Mouse (Mus musculus): ENCODE data around the gene A930004D18Rik.

Gene A930004D18Rik

DNA sequence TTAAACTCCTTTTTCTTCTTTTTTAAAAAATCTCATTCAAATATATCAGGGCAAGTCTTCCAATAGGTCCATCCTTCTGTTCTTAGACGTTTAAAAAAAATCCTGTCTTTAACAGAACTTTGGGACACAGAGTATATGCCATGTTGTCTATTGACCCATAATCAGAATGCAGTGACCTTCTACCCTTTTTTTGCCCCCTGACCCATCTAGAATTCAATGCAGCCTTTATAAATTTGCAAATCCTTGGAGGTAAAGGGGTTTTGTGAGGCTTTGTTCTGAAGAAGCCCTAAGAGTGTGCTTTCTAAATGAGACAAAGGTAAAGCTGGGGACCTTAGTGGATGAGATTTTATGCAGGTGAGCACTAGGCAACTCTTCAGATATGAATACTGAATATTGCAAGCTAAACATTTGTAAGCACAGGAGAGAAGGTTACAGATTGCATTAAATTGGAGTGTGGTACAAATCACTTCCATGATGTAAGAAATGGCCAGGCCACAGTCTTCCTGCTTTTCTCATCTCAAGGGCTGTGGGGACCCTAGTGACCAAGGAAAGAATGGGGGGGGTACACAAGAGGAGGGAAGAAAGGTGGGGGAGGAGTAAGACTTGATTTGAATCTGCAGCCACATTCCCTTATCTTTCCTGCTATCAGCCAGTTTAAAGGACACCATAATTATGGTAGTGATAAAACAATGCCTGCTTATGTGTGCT is 15.9 kb upstream of the A930004D18Rik start:
- in situ Hi-C loops (cut with MboI, MseI): no loop called here

DNA sequence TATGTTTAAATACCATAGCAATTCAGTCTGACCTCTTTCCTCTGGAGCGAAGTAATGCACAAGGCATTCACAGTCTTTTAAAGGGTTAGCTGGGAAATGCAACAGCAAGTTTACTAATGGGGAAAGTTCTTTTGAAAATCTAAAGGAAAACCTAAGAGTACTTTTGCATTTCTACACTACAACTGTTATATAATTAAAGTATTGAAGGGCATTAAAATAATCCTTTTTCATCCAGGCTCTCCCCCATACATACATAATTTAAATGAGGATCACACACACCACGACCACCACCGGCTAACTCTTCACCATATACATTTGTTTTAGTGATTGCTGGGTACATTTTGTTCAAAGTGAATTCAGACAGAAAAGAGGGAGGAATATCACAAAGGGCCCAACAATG is 15.0 kb upstream of the A930004D18Rik start:
- in situ Hi-C loops (cut with MboI, MseI): no loop called here

DNA sequence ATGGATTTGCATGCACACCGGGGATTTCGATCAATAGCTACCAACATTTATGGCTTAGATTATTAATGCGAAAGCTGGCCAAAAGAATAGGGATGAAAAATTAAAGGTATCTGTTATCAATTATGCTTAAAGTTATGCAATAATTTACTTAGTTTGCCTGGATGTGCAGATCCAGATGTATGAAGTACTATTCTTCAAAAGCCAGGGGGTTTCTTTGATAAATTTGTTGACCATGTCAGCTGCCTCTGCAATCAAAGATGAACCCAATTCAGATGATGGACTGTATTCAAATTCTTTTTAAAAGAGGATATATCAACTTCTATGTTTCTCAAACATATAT is 14.3 kb upstream of the A930004D18Rik start:
- in situ Hi-C loops (cut with MboI, MseI): no loop called here

DNA sequence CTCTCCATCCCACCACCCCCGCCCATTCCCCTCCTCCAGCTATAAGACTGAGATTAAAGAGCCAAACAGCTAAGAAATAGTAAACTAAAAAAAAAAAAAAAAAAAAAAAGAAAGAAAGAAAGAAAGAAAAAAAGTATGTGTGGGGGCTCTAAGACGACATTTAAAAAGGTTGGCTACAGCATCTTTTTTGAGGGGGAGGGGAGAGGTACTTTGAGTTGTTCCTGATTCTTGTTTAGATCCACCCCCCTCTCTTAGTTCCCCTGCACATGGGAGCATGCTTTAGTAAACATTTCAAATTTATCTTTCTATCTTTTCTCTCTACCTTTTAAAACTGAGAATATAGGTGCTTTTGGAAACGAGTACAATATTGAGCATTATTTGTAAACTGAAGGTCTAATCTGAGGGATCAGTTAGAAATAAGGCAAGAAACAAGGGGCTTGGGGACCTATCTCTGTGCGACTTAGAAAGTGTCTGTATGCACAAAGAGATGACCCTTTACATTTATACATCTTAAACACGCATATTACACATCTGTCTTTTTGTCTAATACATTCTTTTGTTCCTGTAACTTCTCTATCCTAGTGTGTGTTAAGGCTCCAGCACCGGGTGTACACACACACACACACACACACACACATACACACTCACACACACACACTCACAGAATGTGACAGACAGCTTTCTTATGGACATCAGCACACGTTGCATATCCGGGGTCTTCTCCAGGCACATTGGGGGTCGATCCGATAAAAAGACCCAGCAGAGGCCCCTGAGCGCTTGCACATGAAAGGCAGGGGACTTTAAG is 13.7 kb upstream of the A930004D18Rik start:
- in situ Hi-C loops (cut with MboI, MseI): no loop called here

GRCm38 (mm10) chr2:18050541-18050985 is 13.0 kb upstream of the A930004D18Rik start:
- in situ Hi-C loops (cut with MboI, MseI): no loop called here

DNA sequence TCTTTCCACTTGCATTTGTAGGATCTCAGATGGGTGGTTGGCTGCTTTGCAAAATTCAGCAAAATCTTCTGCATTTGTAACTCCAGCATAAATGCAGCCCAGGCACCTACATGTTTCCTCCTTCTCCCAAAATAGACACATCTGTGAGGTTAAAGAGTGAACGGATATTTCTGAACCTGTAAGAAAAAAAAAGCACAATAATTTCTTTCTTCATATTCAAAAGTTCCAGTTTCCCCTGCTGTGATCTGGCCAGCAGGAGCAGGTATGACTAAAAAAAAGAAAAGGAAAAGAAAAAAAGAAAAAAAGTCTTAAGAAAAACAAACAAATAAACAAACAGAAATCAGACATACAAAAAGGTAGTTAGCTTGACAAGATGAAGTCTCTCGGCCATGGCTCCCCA is 12.5 kb upstream of the A930004D18Rik start:
- in situ Hi-C loops (cut with MboI, MseI): no loop called here

GRCm38 (mm10) chr2:18049279-18049821 is 11.8 kb upstream of the A930004D18Rik start:
- in situ Hi-C loops (cut with MboI, MseI): no loop called here

DNA sequence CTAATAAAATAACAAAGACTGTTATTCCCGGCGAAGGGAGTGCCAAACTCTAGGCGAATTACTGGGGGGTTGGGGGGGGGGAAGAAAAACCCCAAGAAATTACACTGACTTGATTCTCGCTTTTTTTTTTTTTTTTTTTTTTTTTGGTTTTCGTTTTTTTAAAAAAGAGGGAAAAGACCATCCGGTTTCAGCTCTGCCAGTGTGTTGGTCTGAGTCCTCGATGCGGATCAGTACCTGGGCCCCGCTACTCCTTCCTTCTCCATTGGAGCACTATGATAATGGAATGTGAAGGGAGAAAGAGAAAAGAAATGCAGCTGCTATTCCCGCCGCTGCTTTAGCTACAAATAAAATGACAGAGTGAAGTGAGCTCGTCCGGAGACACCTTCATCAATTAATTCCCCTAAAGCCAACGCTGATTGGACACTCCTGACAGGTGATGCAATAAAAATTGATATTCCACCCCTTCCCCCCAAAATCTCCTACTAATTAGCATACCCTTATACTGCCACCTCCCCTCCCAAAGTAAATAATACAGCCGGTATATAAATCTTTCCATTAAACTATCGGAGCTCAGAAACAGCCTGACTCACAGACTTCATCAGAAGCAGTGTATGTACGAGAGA is 11.0 kb upstream of the A930004D18Rik start, which contains the start of gene Skida1:
Gene Skida1 (minus strand): TSS at position 599 of the 623 bp plus-strand sequence.
- in situ Hi-C loops (cut with MboI, MseI): no loop called here

DNA sequence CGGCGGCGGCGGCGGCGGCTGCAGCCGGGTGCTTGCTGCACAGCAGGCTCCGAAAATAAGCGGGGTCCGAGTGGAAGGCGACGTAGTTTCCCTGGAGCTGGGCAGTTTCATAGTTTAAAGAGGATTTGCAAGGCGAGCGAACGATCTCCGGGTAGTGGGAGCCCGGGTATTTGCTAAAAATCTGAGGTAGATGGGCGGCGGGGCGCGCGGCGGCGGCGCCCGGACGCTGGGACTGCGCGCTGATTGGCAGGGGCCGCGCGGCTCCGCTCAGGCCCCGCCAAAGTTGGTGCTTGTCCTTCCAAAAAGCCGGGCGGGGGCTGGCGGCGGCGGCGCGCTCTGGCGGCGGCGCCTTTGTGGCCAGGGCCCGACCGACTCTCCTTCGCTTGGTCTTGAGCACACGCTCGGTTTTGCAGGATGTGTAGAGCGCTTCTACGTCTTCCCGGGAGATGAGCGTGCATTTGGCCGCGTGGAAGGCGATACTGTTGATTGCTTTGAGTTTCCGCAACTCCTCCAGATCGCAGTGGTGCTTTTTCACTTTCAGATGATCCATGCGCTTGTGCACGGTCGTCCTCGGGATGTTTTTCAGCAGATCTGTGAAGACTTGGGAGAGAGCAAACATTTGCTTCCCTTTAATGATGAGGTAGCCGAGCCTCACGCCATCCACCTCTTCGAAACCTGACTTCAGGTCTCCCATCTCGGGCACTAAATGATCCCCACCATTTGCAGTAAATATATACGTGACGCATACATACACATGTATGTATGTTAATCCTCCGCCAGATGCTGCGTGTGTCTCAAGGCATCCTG is 10.3 kb upstream of the A930004D18Rik start:
- in situ Hi-C loops (cut with MboI, MseI): no loop called here

DNA sequence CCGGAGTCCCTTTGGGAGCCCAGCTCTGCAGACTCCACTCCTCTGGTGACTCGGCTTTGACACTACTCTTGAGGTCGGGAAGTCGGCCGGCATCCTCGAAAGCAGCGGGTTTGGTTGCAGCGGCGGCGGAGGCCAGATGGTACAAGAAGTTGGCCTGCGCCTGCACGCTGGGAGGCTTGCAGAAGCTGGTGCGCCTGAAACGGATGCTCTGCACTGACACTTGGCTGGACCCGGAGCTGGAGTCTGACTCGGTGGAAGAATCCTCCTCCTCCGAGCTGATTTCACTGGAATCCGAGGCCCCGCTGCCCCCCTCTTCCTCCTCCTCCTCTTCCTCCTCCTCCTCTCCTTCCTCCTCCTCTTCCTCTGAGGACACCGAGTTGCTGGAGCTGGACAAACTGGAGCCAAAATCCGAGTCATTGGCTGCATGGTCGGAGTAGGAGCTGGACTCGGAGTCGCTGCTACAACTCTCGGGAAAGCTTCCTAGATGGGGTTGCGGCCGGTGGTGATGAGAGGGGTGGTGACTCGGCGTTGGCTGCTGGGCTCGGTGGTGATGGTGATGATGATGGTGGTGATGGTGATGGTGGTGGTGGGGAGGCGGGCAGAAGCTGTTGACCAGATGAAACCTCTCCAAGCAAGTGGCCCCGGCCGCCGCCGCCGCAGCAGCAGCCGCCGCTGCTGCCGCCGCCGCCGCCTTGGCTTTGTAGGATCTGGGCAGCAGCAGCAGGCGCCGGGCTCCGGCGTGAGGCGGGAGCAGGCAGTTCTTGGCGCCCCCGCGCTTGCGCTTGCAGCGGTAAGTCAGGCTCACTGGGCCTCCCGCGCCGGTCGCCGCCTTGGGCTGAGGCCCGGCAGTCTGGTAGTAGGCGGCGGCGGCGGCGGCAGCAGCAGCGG is 9.5 kb upstream of the A930004D18Rik start:
- in situ Hi-C loops (cut with MboI, MseI): no loop called here

DNA sequence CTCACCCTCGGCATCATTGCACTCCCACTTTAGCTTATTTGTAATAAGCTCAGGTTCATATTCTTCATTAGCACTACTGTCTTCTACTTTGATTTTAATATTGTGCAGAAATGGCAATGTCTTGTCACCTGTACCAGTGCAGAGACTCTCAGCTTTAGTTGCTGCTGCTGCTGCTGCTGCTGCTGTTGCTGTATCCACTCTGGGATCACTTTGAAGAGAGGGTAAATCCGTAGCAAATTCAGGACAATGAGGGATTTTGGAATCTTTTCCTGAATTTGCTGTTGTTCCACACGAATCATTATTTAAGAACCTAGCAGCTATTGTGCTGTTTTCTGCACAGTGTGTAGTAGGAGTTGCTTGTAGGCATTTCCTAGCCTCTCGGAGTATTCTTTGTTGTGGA is 8.6 kb upstream of the A930004D18Rik start:
- in situ Hi-C loops (cut with MboI, MseI): no loop called here

GRCm38 (mm10) chr2:18045781-18046181 is 8.2 kb upstream of the A930004D18Rik start:
- in situ Hi-C loops (cut with MboI, MseI): no loop called here

GRCm38 (mm10) chr2:18045143-18045780 is 7.7 kb upstream of the A930004D18Rik start:
- in situ Hi-C loops (cut with MboI, MseI): no loop called here

- in situ Hi-C loops (cut with MboI, MseI): no loop called here
These were observed 3.8 kb upstream of the A930004D18Rik start for GRCm38 (mm10) chr2:18041199-18041885.

DNA sequence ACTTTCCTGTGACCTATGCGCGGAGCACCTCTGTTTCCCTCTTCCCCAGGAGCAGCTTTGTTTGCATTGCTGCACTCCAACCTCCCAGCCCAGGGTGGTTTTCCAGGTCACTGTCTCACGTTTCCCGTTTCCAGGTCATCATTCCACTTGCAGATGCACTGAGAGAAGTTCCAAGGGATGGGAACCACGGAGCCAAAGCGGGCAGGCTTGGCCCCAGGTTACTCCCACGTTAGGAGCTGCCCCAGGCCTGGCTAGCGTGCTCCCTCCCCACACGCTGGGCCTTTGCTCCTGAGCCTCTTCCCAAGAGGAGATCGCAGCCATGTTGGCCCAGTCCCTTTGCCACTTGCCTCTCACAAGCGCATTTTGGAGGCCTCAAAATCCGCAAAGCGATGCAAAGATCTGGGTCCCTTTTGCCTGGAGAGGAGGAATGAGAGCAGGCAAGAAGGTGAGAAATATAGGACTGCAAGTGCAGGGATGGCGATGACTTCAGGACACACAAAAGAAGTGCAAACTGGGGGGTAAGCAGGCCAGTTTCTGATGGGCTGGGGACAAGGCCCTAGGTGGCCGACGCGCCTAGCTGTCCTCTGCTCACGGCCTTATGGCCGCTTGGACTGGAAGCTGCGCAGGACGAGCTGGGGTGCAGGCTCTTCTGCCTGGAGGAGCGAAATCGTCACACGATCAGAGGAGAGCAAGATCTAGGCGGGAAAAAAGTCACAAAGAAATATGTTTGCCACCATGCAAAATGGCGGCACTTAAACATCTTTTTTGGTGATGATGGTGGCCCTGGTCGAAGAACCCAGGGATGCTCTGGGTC is 3.0 kb upstream of the A930004D18Rik start:
- in situ Hi-C loops (cut with MboI, MseI): no loop called here

DNA sequence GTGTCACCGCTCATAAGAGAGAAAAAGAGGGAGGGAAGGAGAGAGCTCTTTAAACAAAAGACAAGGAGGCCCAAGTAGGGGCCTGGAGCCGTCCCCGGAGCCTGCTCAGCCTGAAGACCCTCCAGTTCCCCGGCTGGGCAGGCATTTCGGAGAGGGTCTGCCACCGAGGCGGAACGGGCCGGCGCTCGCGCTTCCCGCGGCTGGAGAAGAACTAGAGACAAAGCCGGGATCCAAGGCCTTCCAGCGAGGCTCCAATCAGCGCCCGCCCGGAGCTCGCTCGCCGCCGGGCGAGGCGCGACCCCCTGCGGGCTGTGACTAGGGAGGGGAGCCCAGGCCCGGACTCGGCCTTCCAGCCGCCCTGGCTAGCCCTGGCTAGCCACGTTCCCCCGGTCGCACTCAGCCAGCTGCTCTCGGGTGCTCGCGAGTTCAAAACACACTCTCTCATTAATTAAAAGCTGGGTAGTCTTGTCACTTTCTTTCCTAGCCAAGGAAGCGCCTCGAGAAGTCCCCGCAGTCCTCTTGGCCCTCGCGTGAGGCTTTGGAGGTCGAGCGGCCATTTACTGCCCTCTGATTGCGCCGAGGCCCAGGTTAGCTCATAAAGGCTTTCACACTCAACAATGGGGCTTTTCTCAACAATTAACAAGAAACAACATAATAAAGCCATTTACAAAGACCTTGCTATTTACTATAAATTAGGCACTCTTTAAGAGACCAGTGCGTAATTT is 2.2 kb upstream of the A930004D18Rik start:
- in situ Hi-C loops (cut with MboI, MseI): no loop called here

DNA sequence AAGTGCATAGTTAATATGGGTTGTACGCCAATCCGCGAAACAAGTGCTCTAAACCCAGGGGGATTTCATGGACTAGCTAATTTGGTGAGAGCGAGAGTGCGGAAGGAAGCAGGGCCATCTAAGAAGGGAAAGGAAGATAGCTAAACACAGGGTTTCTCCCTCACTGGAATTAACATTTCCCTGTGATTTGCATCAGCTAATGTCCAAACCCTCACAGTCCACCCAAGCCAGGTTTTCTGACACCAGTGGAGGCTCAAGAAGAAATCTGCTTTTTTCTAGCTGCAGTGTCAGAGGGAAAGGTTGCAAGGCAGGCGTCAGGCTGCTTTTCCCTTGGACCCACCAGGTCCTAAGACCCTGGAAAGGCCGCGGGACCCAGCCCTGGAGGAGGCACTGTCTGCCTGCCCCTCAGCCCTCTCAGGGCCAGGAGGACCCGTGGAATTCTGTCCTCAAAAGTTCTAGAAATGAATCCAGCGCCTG is 1.4 kb upstream of the A930004D18Rik start:
- in situ Hi-C loops (cut with MboI, MseI): no loop called here
